Mouse (Mus musculus): Measurements from ENCODE around the gene Cox5b. TPM values are rescaled to one million over a fixed set of nuclear protein-coding genes. Genes with fewer than 3 reads are reported as not detected.
"Not testable (repeated sequence)": the region's sequence is repeated elsewhere in the genome, so short reads cannot be mapped to it uniquely, and the experiment has no call there.

Cox5b gene
- polyA plus RNA-seq, 1 experiment from 2014 or later = 620 TPM

DNA sequence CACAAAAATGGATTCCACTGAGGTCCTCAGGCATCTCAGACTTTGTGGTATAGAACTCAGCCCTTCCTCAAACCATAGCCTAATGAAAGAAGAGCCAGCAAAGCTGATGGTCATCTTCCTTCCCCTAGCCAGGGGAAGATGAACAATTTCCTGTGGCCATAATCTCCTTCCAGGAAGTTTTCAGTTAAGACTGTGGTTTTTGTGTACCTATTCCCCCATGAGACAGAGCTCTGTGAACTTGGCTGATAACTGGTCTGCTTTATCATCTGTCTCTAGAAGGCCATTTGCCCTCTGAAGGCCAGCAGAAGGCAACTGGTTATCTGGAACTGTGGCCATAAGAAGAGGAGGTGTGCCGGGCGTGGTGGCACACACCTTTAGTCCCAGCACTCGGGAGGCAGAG is 35.0 kb upstream of the Cox5b start:
- H3K27ac ChIP-seq (ENCODE audit: low read depth) = no peak overlapping the region
- no peak overlapping the region for H3K4me3 ChIP-seq (ENCODE audit: low read depth, low read length)
- H3K4me2 ChIP-seq (ENCODE audit: low read depth, low read length) = no peak overlapping the region
- H3K9me3 ChIP-seq (ENCODE audit: low read length) = no peaks in the 10 kb centered on the region
- H3K27me3 ChIP-seq (ENCODE audit: insufficient read depth, low read length) = no peaks in the 10 kb centered on the region
- ATAC-seq = no peak
- no peaks in the 10 kb centered on the region for H3K36me3 ChIP-seq (replicated peaks; ENCODE audit: insufficient read depth, low read length)
- no peak for DNase-seq
- no peak for TF ChIP-seq CTCF (IDR thresholded peaks at IDR 0.05; ENCODE audit: low read depth)
- TF ChIP-seq EP300 (IDR thresholded peaks at IDR 0.05; ENCODE audit: low read depth) = no peak
- H3K4me1 ChIP-seq (ENCODE audit: insufficient read depth) = no peaks in the 10 kb centered on the region
- no peak overlapping the region for H3K9ac ChIP-seq (replicated peaks)
- 43% methylated on average over 3 of the region's 3 CpGs for WGBS (ENCODE audit: insufficient replicate concordance)

GRCm38 (mm10) chr1:36657658-36658415 is 33.4 kb upstream of the Cox5b start:
- Histone ChIP-seq H3K9ac (replicated peaks) (no peak overlapping the region), H3K4me1 (ENCODE audit: insufficient read depth) (no peaks in the 10 kb centered on the region), H3K36me3 (replicated peaks; ENCODE audit: insufficient read depth, low read length) (no peaks in the 10 kb centered on the region), H3K27ac (ENCODE audit: low read depth) (no peak overlapping the region), H3K4me2 (ENCODE audit: low read depth, low read length) (no peak overlapping the region), H3K27me3 (ENCODE audit: insufficient read depth, low read length) (no peaks in the 10 kb centered on the region), H3K9me3 (ENCODE audit: low read length) (no peaks in the 10 kb centered on the region), H3K4me3 (ENCODE audit: low read depth, low read length) (no peak overlapping the region)
- TF ChIP-seq CTCF (IDR thresholded peaks at IDR 0.05; ENCODE audit: low read depth) = no peak
- TF ChIP-seq EP300 (IDR thresholded peaks at IDR 0.05; ENCODE audit: low read depth) = 0 out of 2 replicates have a peak, but pooled peaks have one; percentile 46
- 52% methylated on average over 4 of the region's 4 CpGs for WGBS (ENCODE audit: insufficient replicate concordance)
- ATAC-seq (no peak), DNase-seq (no peak)

GRCm38 (mm10) chr1:36658621-36659399 is 32.4 kb upstream of the Cox5b start:
- Histone ChIP-seq H3K27me3 (ENCODE audit: insufficient read depth, low read length) (no peaks in the 10 kb centered on the region), H3K4me3 (ENCODE audit: low read depth, low read length) (no peak overlapping the region), H3K9me3 (ENCODE audit: low read length) (no peaks in the 10 kb centered on the region), H3K9ac (replicated peaks) (no peak overlapping the region), H3K4me2 (ENCODE audit: low read depth, low read length) (no peak overlapping the region), H3K36me3 (replicated peaks; ENCODE audit: insufficient read depth, low read length) (no peaks in the 10 kb centered on the region), H3K4me1 (ENCODE audit: insufficient read depth) (no peaks in the 10 kb centered on the region), H3K27ac (ENCODE audit: low read depth) (no peak overlapping the region)
- no peak for ATAC-seq
- DNase-seq = no peak
- WGBS (ENCODE audit: insufficient replicate concordance) = 62% methylated on average over 7 of the region's 7 CpGs
- TF ChIP-seq EP300 (IDR thresholded peaks at IDR 0.05; ENCODE audit: low read depth) (no peak), CTCF (IDR thresholded peaks at IDR 0.05; ENCODE audit: low read depth) (no peak)

DNA sequence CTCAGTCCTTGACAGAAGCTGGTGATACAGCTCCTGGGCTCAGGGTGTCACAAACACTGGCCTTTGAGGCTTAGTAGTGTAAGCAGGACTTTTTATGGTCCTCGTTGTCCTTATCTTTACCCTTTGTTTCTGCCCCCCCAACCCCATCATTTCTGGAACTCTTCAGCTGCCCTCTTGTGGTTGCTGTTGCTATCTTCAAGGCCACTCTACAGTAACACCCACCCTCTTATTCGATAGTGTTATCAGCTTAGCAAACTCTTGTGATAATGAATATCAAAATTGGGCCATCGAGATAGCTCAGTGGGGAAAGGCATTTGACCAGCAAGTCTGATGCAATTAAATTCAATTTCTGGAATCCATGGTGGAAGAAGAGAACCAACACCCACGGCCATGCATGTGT is 26.8 kb upstream of the Cox5b start:
- Histone ChIP-seq H3K4me2 (ENCODE audit: low read depth, low read length) (no peak overlapping the region), H3K4me1 (ENCODE audit: insufficient read depth) (no peaks in the 10 kb centered on the region), H3K9me3 (ENCODE audit: low read length) (no peaks in the 10 kb centered on the region), H3K27ac (ENCODE audit: low read depth) (no peak overlapping the region), H3K9ac (replicated peaks) (no peak overlapping the region), H3K4me3 (ENCODE audit: low read depth, low read length) (no peak overlapping the region), H3K36me3 (replicated peaks; ENCODE audit: insufficient read depth, low read length) (no peaks in the 10 kb centered on the region), H3K27me3 (ENCODE audit: insufficient read depth, low read length) (no peaks in the 10 kb centered on the region)
- ATAC-seq (no peak), DNase-seq (no peak)
- no peak for TF ChIP-seq EP300 (IDR thresholded peaks at IDR 0.05; ENCODE audit: low read depth)
- peak; percentile 58 for TF ChIP-seq CTCF (IDR thresholded peaks at IDR 0.05; ENCODE audit: low read depth)
- WGBS (ENCODE audit: insufficient replicate concordance) = 46% methylated on average over 4 of the region's 4 CpGs

- Histone ChIP-seq H3K9me3 (ENCODE audit: low read length) (no peaks in the 10 kb centered on the region), H3K9ac (replicated peaks) (no peak overlapping the region), H3K4me3 (ENCODE audit: low read depth, low read length) (no peak overlapping the region), H3K27ac (ENCODE audit: low read depth) (no peak overlapping the region), H3K27me3 (ENCODE audit: insufficient read depth, low read length) (no peaks in the 10 kb centered on the region), H3K4me2 (ENCODE audit: low read depth, low read length) (no peak overlapping the region), H3K36me3 (replicated peaks; ENCODE audit: insufficient read depth, low read length) (no peaks in the 10 kb centered on the region), H3K4me1 (ENCODE audit: insufficient read depth) (no peaks in the 10 kb centered on the region)
- ATAC-seq = no peak
- no peak for DNase-seq
- no peak for TF ChIP-seq CTCF (IDR thresholded peaks at IDR 0.05; ENCODE audit: low read depth)
- no peak for TF ChIP-seq EP300 (IDR thresholded peaks at IDR 0.05; ENCODE audit: low read depth)
- 79% methylated on average over 11 of the region's 11 CpGs for WGBS (ENCODE audit: insufficient replicate concordance)
These were observed 26.0 kb upstream of the Cox5b start for GRCm38 (mm10) chr1:36665165-36665723.

DNA sequence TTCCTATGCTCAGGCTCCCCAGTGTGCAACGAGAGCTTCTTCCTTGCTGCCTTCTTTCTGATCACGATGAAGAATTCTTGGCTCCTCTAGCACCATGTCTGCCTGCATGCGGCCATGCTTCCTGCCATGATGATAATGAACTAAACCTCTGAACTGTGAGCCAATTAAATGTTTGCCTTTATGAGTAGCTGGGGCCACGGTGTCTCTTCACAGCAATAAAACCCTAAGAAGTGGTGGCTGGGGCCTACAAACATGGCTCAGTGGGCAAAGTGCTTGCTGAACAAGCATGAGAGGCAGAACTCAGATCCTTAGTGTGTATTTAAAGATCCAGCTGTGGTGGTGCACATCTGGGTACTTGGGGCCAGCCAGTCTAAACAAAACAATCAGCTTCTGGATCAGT is 25.3 kb upstream of the Cox5b start:
- no peaks in the 10 kb centered on the region for H3K36me3 ChIP-seq (replicated peaks; ENCODE audit: insufficient read depth, low read length)
- WGBS (ENCODE audit: insufficient replicate concordance) = 67% methylated on average over 4 of the region's 4 CpGs
- ATAC-seq = no peak

GRCm38 (mm10) chr1:36668007-36668406 is 23.2 kb upstream of the Cox5b start:
- H3K9ac ChIP-seq (replicated peaks); H3K4me1 ChIP-seq (ENCODE audit: insufficient read depth); H3K27ac ChIP-seq (ENCODE audit: low read depth); H3K4me3 ChIP-seq (ENCODE audit: low read depth, low read length); ATAC-seq; DNase-seq; H3K9me3 ChIP-seq (ENCODE audit: low read length); H3K36me3 ChIP-seq (replicated peaks; ENCODE audit: insufficient read depth, low read length); H3K27me3 ChIP-seq (ENCODE audit: insufficient read depth, low read length); H3K4me2 ChIP-seq (ENCODE audit: low read depth, low read length): not testable (repeated sequence)
- WGBS (ENCODE audit: insufficient replicate concordance) = 63% methylated on average over 3 of the region's 4 CpGs

More for the DNA sequence above, 25.3 kb upstream of the Cox5b start:
- Histone ChIP-seq H3K27me3 (ENCODE audit: insufficient read depth, low read length) (no peaks in the 10 kb centered on the region), H3K4me1 (ENCODE audit: insufficient read depth) (no peaks in the 10 kb centered on the region), H3K4me2 (ENCODE audit: low read depth, low read length) (no peak overlapping the region), H3K9me3 (ENCODE audit: low read length) (no peaks in the 10 kb centered on the region), H3K4me3 (ENCODE audit: low read depth, low read length) (no peak overlapping the region), H3K9ac (replicated peaks) (no peak overlapping the region), H3K27ac (ENCODE audit: low read depth) (no peak overlapping the region)
- TF ChIP-seq EP300 (IDR thresholded peaks at IDR 0.05; ENCODE audit: low read depth) (no peak), CTCF (IDR thresholded peaks at IDR 0.05; ENCODE audit: low read depth) (no peak)
- DNase-seq = no peak

Data from liver, postnatal 0 days (tissue).